Mouse (Mus musculus) limb, embryonic 10.5 days (tissue): ENCODE measurements at regions not wholly inside any gene's neighbourhood (a gene's known extent, or its start where the extent isn't known, plus 50 kb on each side); places are given as distances from the start of the nearest gene placed in this dataset.
"Not testable (repeated sequence)": the region's sequence is repeated elsewhere in the genome, so short reads cannot be mapped to it uniquely, and the experiment has no call there.

ENCODE experiments used
- DNase-seq: peaks from one replicate; pipeline ENCODE4 v3.0.0-alpha.2; 2017; ENCODE audit warnings: low spot score
- H3K27ac ChIP-seq: fragments of 300-500 bp; sonication (generic); 2 replicates; pipeline ENCODE4 v1.5.1; 2016; ENCODE audit warnings: mild to moderate bottlenecking
- H3K27me3 ChIP-seq: fragments of 300-500 bp; sonication (generic); 2 replicates; pipeline ENCODE4 v1.6.1; 2016; ENCODE audit warnings: low read depth, mild to moderate bottlenecking; ENCODE audit not compliant: poor library complexity, severe bottlenecking
- H3K36me3 ChIP-seq: fragments of 300-500 bp; sonication (generic); 2 replicates; pipeline ENCODE4 v1.6.1; 2016; ENCODE audit warnings: mild to moderate bottlenecking, moderate library complexity
- H3K4me1 ChIP-seq: fragments of 300-500 bp; sonication (generic); 2 replicates; pipeline ENCODE4 v1.6.1; 2016
- H3K4me3 ChIP-seq: fragments of 300-500 bp; sonication (generic); 2 replicates; pipeline ENCODE4 v1.5.1; 2016; ENCODE audit warnings: mild to moderate bottlenecking, moderate library complexity
- H3K9me3 ChIP-seq: fragments of 300-500 bp; sonication (generic); replicated peaks from 2 replicates; pipeline ENCODE4 v1.6.1; 2016; ENCODE audit warnings: mild to moderate bottlenecking
- WGBS: fragments of 180-500 bp; shearing (Covaris S2); methylation state at CpG from one replicate; pipeline ENCODE4 v1.1.7; 2016; 5-methylcytosine and 5-hydroxymethylcytosine counted together

GRCm38 (mm10) chr2:108044885-108045284, 754.4 kb downstream of the Kcna4 start:
- Histone ChIP-seq H3K4me3 (no peak overlapping the region), H3K9me3 (no peaks in the 10 kb centered on the region), H3K27ac (no peak overlapping the region), H3K27me3 (no peaks in the 10 kb centered on the region), H3K36me3 (no peaks in the 10 kb centered on the region), H3K4me1 (no peaks in the 10 kb centered on the region)
- WGBS, result 100% methylated on average over 2 of the region's 2 CpGs
- DNase-seq, result no peak

GRCm38 (mm10) chr2:108045997-108046396, 755.6 kb downstream of the Kcna4 start:
- H3K4me1 ChIP-seq, result no peaks in the 10 kb centered on the region
- H3K4me3 ChIP-seq, result no peak overlapping the region
- H3K36me3 ChIP-seq, result no peaks in the 10 kb centered on the region
- H3K9me3 ChIP-seq, result no peaks in the 10 kb centered on the region
- 97% methylated on average over 2 of the region's 2 CpGs for WGBS
- H3K27me3 ChIP-seq, result no peaks in the 10 kb centered on the region
- no peak overlapping the region for H3K27ac ChIP-seq
- DNase-seq, result no peak

- 89% methylated on average over 2 of the region's 2 CpGs for WGBS
- not testable (repeated sequence) for DNase-seq
Measured at GRCm38 (mm10) chr2:108062751-108063150, 772.3 kb downstream of the Kcna4 start.

GRCm38 (mm10) chr2:108083911-108084310, 793.5 kb downstream of the Kcna4 start:
- Histone ChIP-seq H3K36me3 (no peaks in the 10 kb centered on the region), H3K9me3 (no peaks in the 10 kb centered on the region), H3K4me3 (no peak overlapping the region), H3K27me3 (0 out of 2 replicates have a peak, but pooled peaks cover 3% of the 10 kb centered on the region), H3K27ac (no peak overlapping the region), H3K4me1 (no peaks in the 10 kb centered on the region)
- DNase-seq, result no peak
- 85% methylated on average over 3 of the region's 3 CpGs for WGBS

More at GRCm38 (mm10) chr2:108062751-108063150, 772.3 kb downstream of the Kcna4 start:
- H3K36me3 ChIP-seq, H3K4me1 ChIP-seq, H3K9me3 ChIP-seq, H3K27ac ChIP-seq, H3K4me3 ChIP-seq, H3K27me3 ChIP-seq: not testable (repeated sequence)

- H3K27ac ChIP-seq, result no peak overlapping the region
- H3K4me1 ChIP-seq, result 0 out of 2 replicates have a peak, but pooled peaks cover 5% of the 10 kb centered on the region
- 56% methylated on average over 4 of the region's 4 CpGs for WGBS
- DNase-seq, result peak; percentile 33
- no peak overlapping the region for H3K4me3 ChIP-seq
- H3K36me3 ChIP-seq, result no peaks in the 10 kb centered on the region
- H3K9me3 ChIP-seq, result no peaks in the 10 kb centered on the region
- peaks cover 14% of the 10 kb centered on the region; the same call in 1 of the 2 replicates for H3K27me3 ChIP-seq
Measured at GRCm38 (mm10) chr2:108090266-108090665, 799.8 kb downstream of the Kcna4 start.

GRCm38 (mm10) chr2:108097026-108097425, 806.6 kb downstream of the Kcna4 start:
- no peak overlapping the region for H3K4me3 ChIP-seq
- H3K27me3 ChIP-seq, result peaks cover 10% of the 10 kb centered on the region; the same call in 1 of the 2 replicates
- H3K9me3 ChIP-seq, result no peaks in the 10 kb centered on the region
- H3K27ac ChIP-seq, result no peak overlapping the region
- no peaks in the 10 kb centered on the region for H3K4me1 ChIP-seq
- no peaks in the 10 kb centered on the region for H3K36me3 ChIP-seq
- WGBS, result 93% methylated on average over 4 of the region's 4 CpGs
- DNase-seq, result no peak

GRCm38 (mm10) chr2:108110140-108110539, 819.7 kb downstream of the Kcna4 start:
- DNase-seq, result no peak
- H3K4me1 ChIP-seq, result no peaks in the 10 kb centered on the region

GRCm38 (mm10) chr2:108145694-108146093, 855.3 kb downstream of the Kcna4 start:
- DNase-seq, result no peak
- WGBS, result 74% methylated on average over 2 of the region's 2 CpGs
- no peaks in the 10 kb centered on the region for H3K36me3 ChIP-seq

More at GRCm38 (mm10) chr2:108110140-108110539, 819.7 kb downstream of the Kcna4 start:
- Histone ChIP-seq H3K4me3 (no peak overlapping the region), H3K36me3 (no peaks in the 10 kb centered on the region), H3K27me3 (no peaks in the 10 kb centered on the region), H3K9me3 (no peaks in the 10 kb centered on the region), H3K27ac (no peak overlapping the region)

GRCm38 (mm10) chr2:108148221-108148620, 857.8 kb downstream of the Kcna4 start:
- Histone ChIP-seq H3K36me3 (no peaks in the 10 kb centered on the region), H3K27ac (no peak overlapping the region; the same call in 1 of the 2 replicates), H3K4me3 (no peak overlapping the region), H3K27me3 (no peaks in the 10 kb centered on the region), H3K4me1 (peaks cover 8% of the 10 kb centered on the region; the same call in 1 of the 2 replicates), H3K9me3 (no peaks in the 10 kb centered on the region)
- 74% methylated on average over 4 of the region's 4 CpGs for WGBS
- no peak for DNase-seq

More at GRCm38 (mm10) chr2:108145694-108146093, 855.3 kb downstream of the Kcna4 start:
- no peak overlapping the region for H3K4me3 ChIP-seq
- H3K9me3 ChIP-seq, result no peaks in the 10 kb centered on the region
- peaks cover 8% of the 10 kb centered on the region; the same call in 1 of the 2 replicates for H3K4me1 ChIP-seq
- H3K27me3 ChIP-seq, result no peaks in the 10 kb centered on the region
- no peak overlapping the region for H3K27ac ChIP-seq

GRCm38 (mm10) chr2:108156189-108156588, 865.8 kb downstream of the Kcna4 start:
- no peaks in the 10 kb centered on the region for H3K9me3 ChIP-seq
- no peak overlapping the region for H3K27ac ChIP-seq
- H3K4me1 ChIP-seq, result no peaks in the 10 kb centered on the region
- DNase-seq, result no peak
- no peaks in the 10 kb centered on the region for H3K27me3 ChIP-seq
- no peaks in the 10 kb centered on the region for H3K36me3 ChIP-seq
- H3K4me3 ChIP-seq, result no peak overlapping the region

- DNase-seq, result no peak
- Histone ChIP-seq H3K27me3 (no peaks in the 10 kb centered on the region), H3K4me1 (no peaks in the 10 kb centered on the region), H3K4me3 (no peak overlapping the region), H3K36me3 (no peaks in the 10 kb centered on the region), H3K9me3 (no peaks in the 10 kb centered on the region), H3K27ac (no peak overlapping the region)
- 94% methylated on average over 2 of the region's 2 CpGs for WGBS
Measured at GRCm38 (mm10) chr2:108157731-108158130, 867.3 kb downstream of the Kcna4 start.

- Histone ChIP-seq H3K27ac (no peak overlapping the region), H3K9me3 (no peaks in the 10 kb centered on the region), H3K36me3 (no peaks in the 10 kb centered on the region), H3K4me3 (no peak overlapping the region), H3K4me1 (no peaks in the 10 kb centered on the region), H3K27me3 (no peaks in the 10 kb centered on the region)
- no peak for DNase-seq
Measured at GRCm38 (mm10) chr2:108158311-108158710, 867.9 kb downstream of the Kcna4 start.

- DNase-seq, result no peak
- Histone ChIP-seq H3K4me3 (no peak overlapping the region), H3K36me3 (no peaks in the 10 kb centered on the region), H3K27me3 (no peaks in the 10 kb centered on the region), H3K27ac (no peak overlapping the region), H3K4me1 (no peaks in the 10 kb centered on the region), H3K9me3 (no peaks in the 10 kb centered on the region)
- 93% methylated on average over 3 of the region's 3 CpGs for WGBS
Measured at GRCm38 (mm10) chr2:108160865-108161264, 870.4 kb downstream of the Kcna4 start.

- 43% methylated on average over 1 of the region's 1 CpGs for WGBS
- Histone ChIP-seq H3K9me3 (no peaks in the 10 kb centered on the region), H3K36me3 (no peaks in the 10 kb centered on the region), H3K27me3 (no peaks in the 10 kb centered on the region), H3K4me1 (no peaks in the 10 kb centered on the region), H3K4me3 (no peak overlapping the region), H3K27ac (no peak overlapping the region)
- DNase-seq, result no peak
Measured at GRCm38 (mm10) chr2:108165085-108165484, 874.6 kb downstream of the Kcna4 start.
